Mouse (Mus musculus) midbrain, embryonic 16.5 days (tissue): ENCODE results near the gene Fndc10. TPM values are rescaled to one million over a fixed set of nuclear protein-coding genes. Genes with fewer than 3 reads are reported as not detected.

Experiments
- ATAC-seq: fragments of 200-750 bp; cut with Nextera tagmentation; 2 replicates; pipeline ENCODE4 v1.8.0; 2017; ENCODE audit warnings: moderate TSS enrichment
- H3K27ac ChIP-seq: fragments of 300-500 bp; sonication (generic); 2 replicates; pipeline ENCODE4 v1.5.1; 2014; ENCODE audit warnings: mild to moderate bottlenecking, low read length, mixed read lengths
- H3K27me3 ChIP-seq: fragments of 300-500 bp; sonication (generic); 2 replicates; pipeline ENCODE4 v1.6.1; 2014; ENCODE audit warnings: low read depth, low read length, mixed read lengths; ENCODE audit not compliant: control insufficient read depth, insufficient read depth
- H3K36me3 ChIP-seq: fragments of 300-500 bp; sonication (generic); 2 replicates; pipeline ENCODE4 v1.6.1; 2014; ENCODE audit warnings: mild to moderate bottlenecking, low read length, moderate library complexity, mixed read lengths; ENCODE audit not compliant: control insufficient read depth, insufficient read depth
- H3K4me1 ChIP-seq: fragments of 300-500 bp; sonication (generic); 2 replicates; pipeline ENCODE4 v1.6.1; 2014; ENCODE audit warnings: mild to moderate bottlenecking, low read length, mixed read lengths; ENCODE audit not compliant: control insufficient read depth, insufficient read depth
- H3K4me2 ChIP-seq: fragments of 300-500 bp; sonication (generic); 2 replicates; pipeline ENCODE4 v1.6.1; 2014; ENCODE audit warnings: mild to moderate bottlenecking, low read length, mixed read lengths
- H3K4me3 ChIP-seq: fragments of 300-500 bp; sonication (generic); 2 replicates; pipeline ENCODE4 v1.5.1; 2014; ENCODE audit warnings: low read depth, mild to moderate bottlenecking, low read length, moderate library complexity, mixed read lengths
- H3K9ac ChIP-seq: fragments of 300-500 bp; sonication (generic); 2 replicates; pipeline ENCODE4 v1.6.1; 2014; ENCODE audit warnings: low read depth, low read length, mixed read lengths
- H3K9me3 ChIP-seq: fragments of 300-500 bp; sonication (generic); replicated peaks from 2 replicates; pipeline ENCODE4 v1.6.1; 2014; ENCODE audit warnings: mild to moderate bottlenecking, low read length, mixed read lengths; ENCODE audit not compliant: control insufficient read depth, poor library complexity, severe bottlenecking
- WGBS: fragments of 180-500 bp; shearing (Covaris S2); extraction: QIAGEN DNeasy Blood & Tissue Kit; methylation state at CpG from one replicate; pipeline ENCODE4 v1.1.7; 2014; 5-methylcytosine and 5-hydroxymethylcytosine counted together
- polyA plus RNA-seq: library from polyadenylated mRNA; unstranded; fragments of >200 nt; fragmentation: Nextera tagmentation; extraction: Ambion mirVana; gene quantifications from 2 replicates; pipeline ENCODE4 v1.2.1, GENCODE M21; 2015

Fndc10 gene
- polyA plus RNA-seq, 1 experiment from 2014 or later = 12.2 TPM

- Histone ChIP-seq H3K27ac (no peak overlapping the region), H3K4me2 (peak overlapping the region; percentile 30), H3K27me3 (peaks cover 54% of the 10 kb centered on the region), H3K9ac (no peak overlapping the region), H3K9me3 (no peaks in the 10 kb centered on the region), H3K4me3 (no peak overlapping the region), H3K36me3 (peaks cover 38% of the 10 kb centered on the region), H3K4me1 (peaks cover 22% of the 10 kb centered on the region; the same call in 1 of the 2 replicates)
- ATAC-seq = no peak
- 3% methylated on average over 6 of the region's 6 CpGs for WGBS
Observed at GRCm38 (mm10) chr4:155654183-155654455, 40.0 kb upstream of the Fndc10 start.

GRCm38 (mm10) chr4:155654456-155655298 is 39.5 kb upstream of the Fndc10 start:
- H3K36me3 ChIP-seq = peaks cover 37% of the 10 kb centered on the region
- peak overlapping the region; percentile 39; the same call in 1 of the 2 replicates for H3K9ac ChIP-seq
- 4% methylated on average over 52 of the region's 52 CpGs for WGBS

GRCm38 (mm10) chr4:155656214-155656751 is 37.9 kb upstream of the Fndc10 start:
- Histone ChIP-seq H3K9ac (no peak overlapping the region), H3K4me2 (no peak overlapping the region), H3K4me1 (peaks cover 22% of the 10 kb centered on the region; the same call in 1 of the 2 replicates), H3K27ac (no peak overlapping the region), H3K27me3 (peaks cover 47% of the 10 kb centered on the region), H3K9me3 (no peaks in the 10 kb centered on the region), H3K36me3 (peaks cover 38% of the 10 kb centered on the region), H3K4me3 (no peak overlapping the region)
- no peak for ATAC-seq
- 90% methylated on average over 13 of the region's 13 CpGs for WGBS

More at GRCm38 (mm10) chr4:155654456-155655298, 39.5 kb upstream of the Fndc10 start:
- ATAC-seq = no peak; the same call in 1 of the 2 replicates
- H3K27ac ChIP-seq = no peak overlapping the region
- H3K4me3 ChIP-seq = peak overlapping the region; percentile 23
- peak overlapping the region; percentile 30 for H3K4me2 ChIP-seq
- peaks cover 54% of the 10 kb centered on the region for H3K27me3 ChIP-seq
- H3K9me3 ChIP-seq = no peaks in the 10 kb centered on the region
- peaks cover 22% of the 10 kb centered on the region; the same call in 1 of the 2 replicates for H3K4me1 ChIP-seq

- no peaks in the 10 kb centered on the region for H3K9me3 ChIP-seq
- H3K4me3 ChIP-seq = no peak overlapping the region
- H3K9ac ChIP-seq = no peak overlapping the region
- 98% methylated on average over 10 of the region's 10 CpGs for WGBS
- H3K27ac ChIP-seq = no peak overlapping the region
- H3K27me3 ChIP-seq = peaks cover 28% of the 10 kb centered on the region
- no peak for ATAC-seq
- H3K4me1 ChIP-seq = peaks cover 10% of the 10 kb centered on the region; the same call in 1 of the 2 replicates
- H3K36me3 ChIP-seq = peaks cover 39% of the 10 kb centered on the region
- H3K4me2 ChIP-seq = no peak overlapping the region
Observed at GRCm38 (mm10) chr4:155658961-155659360, 35.2 kb upstream of the Fndc10 start.

- Histone ChIP-seq H3K9me3 (no peaks in the 10 kb centered on the region), H3K4me1 (no peaks in the 10 kb centered on the region), H3K27ac (no peak overlapping the region), H3K27me3 (peaks cover 11% of the 10 kb centered on the region), H3K36me3 (peaks cover 36% of the 10 kb centered on the region), H3K4me2 (no peak overlapping the region), H3K9ac (no peak overlapping the region), H3K4me3 (no peak overlapping the region)
- no peak for ATAC-seq
- WGBS = 87% methylated on average over 12 of the region's 12 CpGs
Observed at GRCm38 (mm10) chr4:155660641-155661040, 33.5 kb upstream of the Fndc10 start.

GRCm38 (mm10) chr4:155666903-155667302 is 27.2 kb upstream of the Fndc10 start:
- H3K4me2 ChIP-seq = no peak overlapping the region
- H3K4me1 ChIP-seq = peaks cover 16% of the 10 kb centered on the region
- H3K36me3 ChIP-seq = no peaks in the 10 kb centered on the region
- H3K27me3 ChIP-seq = no peaks in the 10 kb centered on the region
- H3K9ac ChIP-seq = no peak overlapping the region
- H3K9me3 ChIP-seq = no peaks in the 10 kb centered on the region
- ATAC-seq = no peak
- no peak overlapping the region for H3K4me3 ChIP-seq
- H3K27ac ChIP-seq = no peak overlapping the region

GRCm38 (mm10) chr4:155668689-155669597 is 25.2 kb upstream of the Fndc10 start, which contains the start of gene Mib2:
Gene Mib2, minus strand, starts transcription at chr4:155669198.
- no peaks in the 10 kb centered on the region for H3K9me3 ChIP-seq
- no peaks in the 10 kb centered on the region for H3K36me3 ChIP-seq
- H3K4me1 ChIP-seq = peaks cover 16% of the 10 kb centered on the region
- H3K4me3 ChIP-seq = peak within 1 kb of the TSS; percentile 95
- H3K9ac ChIP-seq = peak within 1 kb of the TSS; percentile 90
- peak; percentile 98 for ATAC-seq
- under 1% methylated on average over 69 of the region's 73 CpGs for WGBS
- H3K27ac ChIP-seq = peak within 1 kb of the TSS; percentile 87
- H3K27me3 ChIP-seq = no peaks in the 10 kb centered on the region
- peak within 1 kb of the TSS; percentile 92 for H3K4me2 ChIP-seq

GRCm38 (mm10) chr4:155669598-155670075 is 24.5 kb upstream of the Fndc10 start:
- Histone ChIP-seq H3K9ac (no peak overlapping the region), H3K4me3 (peak overlapping the region; percentile 95), H3K27ac (no peak overlapping the region), H3K27me3 (no peaks in the 10 kb centered on the region), H3K9me3 (no peaks in the 10 kb centered on the region), H3K4me1 (peaks cover 16% of the 10 kb centered on the region), H3K4me2 (peak overlapping the region; percentile 54), H3K36me3 (no peaks in the 10 kb centered on the region)
- under 1% methylated on average over 8 of the region's 8 CpGs for WGBS
- ATAC-seq = peak; percentile 52
